Mouse (Mus musculus) heart, postnatal 25 days (tissue): ENCODE data around the gene Tom1l2. TPM values are rescaled to one million over a fixed set of nuclear protein-coding genes. Genes with fewer than 3 reads are reported as not detected.

Source experiments
- DNase-seq: peaks from one replicate; pipeline ENCODE4 v3.0.0; 2022; ENCODE audit warnings: low spot score
- intact Hi-C: fragments of 180-260 bp; cut with DNase I; formaldehyde crosslinking; loops from one replicate; pipeline ENCODE4 v1.15.1; 2025
- total RNA-seq, 2 experiments: library from RNA; stranded (reverse); gene quantifications; 2 replicates each; pipeline ENCODE4 v1.2.3; 2021

The Tom1l2 gene
- total RNA-seq, 2 experiments from 2014 or later = 98.9 to 110 TPM

DNA sequence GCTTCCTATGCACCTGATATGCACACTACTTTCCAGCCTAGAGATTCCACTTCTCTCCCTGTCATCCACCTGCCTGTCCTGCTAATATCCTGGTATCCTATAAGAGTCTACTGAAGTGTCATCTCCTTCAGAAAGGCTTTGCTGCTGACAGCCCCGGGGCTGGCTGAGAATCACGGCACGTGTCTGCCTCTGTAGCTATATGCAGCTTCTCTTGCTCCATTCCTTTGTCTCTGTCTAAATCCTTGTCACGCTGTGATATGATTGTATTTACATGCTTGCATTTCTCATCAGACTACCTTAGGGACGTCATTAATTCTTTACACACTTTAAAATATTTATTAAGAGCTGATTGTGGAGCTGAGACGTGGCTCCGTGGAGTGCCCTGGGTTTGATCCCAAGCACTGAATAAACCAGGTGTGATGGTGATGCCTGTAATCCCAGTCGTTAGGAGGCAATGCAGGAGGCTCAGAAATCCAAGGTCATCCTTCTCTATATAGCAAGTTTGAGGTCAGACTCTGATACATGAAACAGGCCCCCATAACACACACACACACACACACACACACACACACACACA lies 75.5 kb downstream of the Tom1l2 start:
- intact Hi-C loops = no loop called here

DNA sequence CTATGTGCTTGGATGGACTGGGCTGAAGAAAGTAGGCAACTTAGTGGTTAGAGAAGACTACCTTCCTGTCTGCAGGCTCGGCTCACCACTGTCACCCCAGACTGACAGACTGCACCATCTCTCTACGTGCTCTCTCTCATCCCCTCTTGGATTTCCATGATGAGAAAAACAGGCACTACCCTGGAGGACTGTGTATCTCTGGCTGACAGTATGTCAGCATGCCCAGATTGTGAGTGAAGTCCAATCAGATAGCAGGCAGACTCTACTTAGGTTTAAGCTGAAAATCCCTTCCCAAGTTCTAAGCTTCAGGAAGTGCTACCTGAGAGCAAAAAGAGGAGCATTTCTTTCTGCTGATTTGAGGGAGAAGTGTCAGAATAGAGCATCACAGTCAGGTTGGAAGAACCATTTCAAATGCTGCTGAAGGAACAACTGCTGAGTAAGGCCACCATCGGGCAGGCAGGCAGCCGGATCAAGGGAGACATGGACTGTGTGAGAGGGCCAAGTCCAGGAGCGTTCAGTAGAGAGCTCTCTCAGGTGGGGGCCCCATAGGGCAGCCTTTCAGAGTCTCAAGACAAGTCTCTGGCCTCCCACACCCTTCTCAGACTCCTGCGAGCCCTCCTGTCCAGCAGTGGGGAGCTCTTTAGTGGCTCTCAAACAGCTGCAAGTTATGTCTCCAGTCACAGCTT lies 76.2 kb downstream of the Tom1l2 start:
- intact Hi-C loops = no loop called here
- DNase-seq = no peak

More for the DNA sequence above, 75.5 kb downstream of the Tom1l2 start:
- DNase-seq = no peak

DNA sequence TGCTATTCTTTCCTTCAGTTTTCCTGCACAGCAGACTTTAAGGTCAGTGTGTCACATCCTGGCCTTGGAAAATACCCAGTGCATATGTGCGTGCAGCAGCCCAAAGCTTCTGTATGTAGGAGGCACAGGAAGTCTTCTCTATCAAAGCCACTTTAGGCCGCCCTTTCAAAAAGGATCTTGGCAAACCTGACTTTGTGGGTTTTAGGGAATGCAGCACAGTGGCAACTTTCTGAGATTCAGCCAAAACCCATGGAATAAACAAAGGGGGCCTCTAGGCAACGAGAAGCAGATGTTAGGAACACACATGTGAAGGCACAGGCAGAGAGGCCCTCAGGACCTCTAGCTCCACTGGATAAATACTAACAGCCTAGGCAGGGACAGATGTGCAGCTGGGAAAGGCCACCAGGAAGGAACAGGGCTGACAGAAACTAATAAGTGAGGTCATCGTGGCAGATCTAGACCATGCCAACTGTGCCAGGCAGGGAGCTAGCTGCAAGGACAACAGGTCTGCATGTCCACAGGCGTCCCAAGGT lies 79.4 kb downstream of the Tom1l2 start:
- intact Hi-C loops = no loop called here
- no peak for DNase-seq

DNA sequence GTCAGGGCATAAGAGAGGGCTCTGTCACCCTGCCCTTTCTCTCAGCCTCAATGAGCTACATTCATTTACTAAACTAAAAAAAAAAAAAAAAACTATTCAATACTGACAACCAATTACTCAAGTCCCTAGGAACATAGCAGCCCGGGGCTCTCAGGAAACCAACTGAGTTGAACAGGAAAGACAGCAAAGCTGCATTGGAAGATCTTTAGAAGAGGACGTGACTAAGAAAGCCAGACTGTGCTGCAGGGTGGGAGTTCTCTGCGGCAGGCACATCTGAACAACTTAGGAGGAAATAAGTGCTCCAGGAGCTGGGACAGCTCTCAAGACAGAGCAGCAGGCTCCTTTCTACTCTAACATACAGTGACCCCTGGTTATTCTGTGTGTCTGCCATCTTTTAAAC lies 84.1 kb downstream of the Tom1l2 start:
- intact Hi-C loops = no loop called here

DNA sequence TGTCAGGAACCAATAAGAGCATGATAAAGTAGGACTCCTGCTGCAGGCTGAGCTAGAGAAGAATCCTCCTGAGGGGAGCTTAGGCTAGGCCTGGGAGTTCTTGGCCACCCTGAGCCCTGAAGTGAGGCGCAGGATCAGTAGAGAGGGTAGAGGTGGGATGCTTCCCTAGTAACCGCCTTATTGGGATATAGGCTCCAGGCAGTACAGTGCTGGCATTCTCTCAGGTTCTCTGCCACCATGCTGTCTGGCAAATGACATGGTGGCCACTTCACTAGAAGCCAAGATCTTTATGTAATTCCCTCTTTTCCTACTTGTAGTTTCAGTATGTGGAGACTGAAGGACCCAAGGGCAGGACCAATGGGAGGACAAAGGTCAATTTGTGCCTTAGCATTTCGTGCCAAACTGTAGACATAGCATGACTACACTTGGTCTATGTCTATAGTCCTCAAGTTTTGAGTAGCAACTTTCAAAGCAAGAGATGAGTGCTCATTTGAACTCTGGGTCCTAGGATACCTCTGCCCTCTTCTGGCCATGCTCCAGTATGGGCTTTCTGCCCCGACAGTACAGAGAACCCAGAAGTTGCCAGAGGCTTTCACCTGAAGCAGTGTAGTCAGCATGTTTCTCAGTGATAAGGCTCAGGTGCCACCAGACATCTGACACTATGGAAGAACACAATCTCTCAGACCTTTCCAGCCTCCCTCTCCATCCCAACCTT lies 87.3 kb downstream of the Tom1l2 start:
- intact Hi-C loops = no loop called here
- DNase-seq = no peak

More for the DNA sequence above, 84.1 kb downstream of the Tom1l2 start:
- DNase-seq = no peak

DNA sequence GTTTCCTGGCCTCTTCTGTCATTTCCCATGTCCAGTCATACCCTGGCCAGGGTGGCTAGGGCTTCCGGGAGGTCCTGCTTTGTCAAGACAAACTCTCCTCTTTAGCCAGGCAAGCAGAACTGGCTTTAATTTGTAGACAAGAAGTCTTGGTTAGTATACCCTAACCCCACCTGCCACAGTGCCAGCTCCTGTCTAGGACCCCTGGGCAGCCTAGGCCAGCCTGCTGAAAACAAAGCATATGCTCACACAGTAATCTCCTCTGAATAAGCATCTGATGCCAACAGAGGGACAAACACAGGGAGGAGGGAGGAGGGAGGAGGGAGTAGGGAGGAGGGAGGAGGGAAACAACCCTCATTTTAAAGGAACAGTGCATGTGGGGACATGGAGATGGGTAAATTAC lies 88.1 kb downstream of the Tom1l2 start:
- no peak for DNase-seq
- intact Hi-C loops = no loop called here

DNA sequence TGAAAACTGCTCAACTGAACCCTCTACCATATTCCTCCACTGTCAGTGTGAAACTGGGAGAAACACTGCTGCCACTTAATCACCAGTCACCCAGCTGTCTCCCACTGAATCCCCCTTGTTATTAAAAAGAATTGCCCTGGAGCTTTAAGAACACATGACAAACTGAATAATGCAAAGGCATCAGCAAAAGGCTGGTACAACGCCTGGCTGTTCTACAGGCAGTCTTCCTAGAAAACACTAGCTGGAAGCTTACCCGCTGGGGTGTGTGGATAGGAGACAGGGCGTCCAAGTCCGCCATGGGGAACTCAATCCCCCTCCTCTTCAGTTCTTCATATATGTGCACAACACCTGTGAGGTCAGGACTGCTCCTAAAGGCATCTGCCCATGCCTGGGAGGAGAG lies 90.3 kb downstream of the Tom1l2 start:
- DNase-seq = no peak
- intact Hi-C loops = no loop called here

DNA sequence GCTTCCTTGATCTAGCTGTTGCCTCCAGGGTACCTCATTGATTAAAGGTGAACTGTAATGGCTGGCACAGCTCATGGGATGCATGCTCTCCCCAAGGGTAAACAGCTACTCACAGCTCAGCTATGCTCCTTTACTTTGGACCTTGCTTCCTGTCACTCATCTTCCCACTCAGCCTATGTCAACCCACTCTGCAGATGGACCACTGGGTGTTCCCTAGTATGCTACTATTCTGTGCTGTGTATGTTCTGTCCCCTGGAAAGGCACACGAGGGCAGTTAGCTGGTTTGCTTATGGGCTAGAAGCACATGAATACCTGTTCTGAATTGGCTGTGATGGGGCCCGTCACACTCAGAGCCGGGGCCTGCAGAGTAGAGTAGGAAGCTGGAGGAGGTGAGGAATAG lies 92.0 kb downstream of the Tom1l2 start:
- DNase-seq = no peak
- intact Hi-C loops = no loop called here

DNA sequence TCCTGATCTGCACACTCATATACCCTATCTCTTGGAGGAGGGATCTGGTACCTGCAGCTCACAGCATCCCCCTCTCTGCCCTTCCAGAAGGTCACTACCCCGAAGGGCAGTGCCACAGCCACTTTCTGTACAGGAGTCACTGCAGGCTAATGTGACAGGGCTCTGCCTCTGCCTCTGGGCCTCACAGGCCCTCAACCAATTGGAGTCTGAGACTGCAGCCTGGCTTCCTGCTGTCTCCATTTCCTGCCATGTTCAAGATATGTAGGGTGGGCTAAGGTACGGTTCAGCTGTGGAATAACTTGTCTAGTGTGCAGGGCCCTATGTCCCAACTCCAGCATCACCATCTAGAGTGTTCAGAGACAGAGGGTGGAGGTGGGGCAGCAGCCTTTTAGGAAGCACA lies 95.0 kb downstream of the Tom1l2 start:
- intact Hi-C loops = loop anchor here (5.0 kb wide), 1 partner anchor 80 kb away; no protein-coding TSS in a partner anchor
- DNase-seq = no peak

DNA sequence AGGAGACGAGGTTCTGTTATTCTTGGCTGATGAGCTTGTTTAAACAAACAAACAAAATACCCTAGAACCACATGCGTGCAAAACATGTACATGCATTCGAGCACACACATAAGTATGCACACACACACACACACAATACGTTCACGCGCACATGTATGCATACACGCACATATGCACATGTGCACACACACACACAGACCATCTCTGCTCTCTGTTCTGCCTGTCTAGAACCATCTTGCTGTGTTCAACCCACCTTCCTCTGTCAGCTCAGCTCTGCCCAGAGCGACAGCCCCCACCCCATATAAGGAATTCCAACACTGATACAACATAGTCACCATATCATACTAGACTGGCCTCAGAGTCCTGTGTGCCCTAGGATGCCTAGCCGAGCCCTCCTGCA lies 96.0 kb downstream of the Tom1l2 start:
- no peak for DNase-seq

DNA sequence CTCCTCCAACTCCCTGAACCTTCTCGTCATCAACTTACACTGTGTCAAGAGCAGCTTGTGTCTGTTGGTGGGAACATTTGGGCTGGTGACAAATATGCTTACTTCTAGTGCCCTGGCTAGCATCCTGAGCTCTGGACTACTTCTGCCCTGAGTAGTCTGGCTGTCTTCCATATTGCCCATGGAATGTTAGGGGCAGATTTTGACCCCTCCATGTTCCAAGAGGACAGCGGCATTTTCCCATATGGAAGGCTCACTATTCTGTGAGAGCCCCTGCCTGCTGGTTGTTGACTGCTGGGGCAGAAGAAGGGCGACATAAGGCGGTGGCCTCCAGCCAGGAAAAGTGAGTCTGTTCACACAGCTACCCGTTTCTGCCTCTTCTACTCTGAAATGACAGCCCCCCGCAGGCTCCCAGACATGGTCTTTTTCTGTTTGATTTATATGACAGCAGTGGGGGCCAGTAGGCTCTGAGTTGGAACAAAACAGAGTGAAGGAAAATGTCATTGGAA lies 96.5 kb downstream of the Tom1l2 start:
- DNase-seq = no peak
- intact Hi-C loops = loop anchor here (5.0 kb wide), 1 partner anchor 81 kb away; no protein-coding TSS in a partner anchor

More for the DNA sequence above, 96.0 kb downstream of the Tom1l2 start:
- intact Hi-C loops = loop anchor here (5.0 kb wide), 1 partner anchor 81 kb away; no protein-coding TSS in a partner anchor

DNA sequence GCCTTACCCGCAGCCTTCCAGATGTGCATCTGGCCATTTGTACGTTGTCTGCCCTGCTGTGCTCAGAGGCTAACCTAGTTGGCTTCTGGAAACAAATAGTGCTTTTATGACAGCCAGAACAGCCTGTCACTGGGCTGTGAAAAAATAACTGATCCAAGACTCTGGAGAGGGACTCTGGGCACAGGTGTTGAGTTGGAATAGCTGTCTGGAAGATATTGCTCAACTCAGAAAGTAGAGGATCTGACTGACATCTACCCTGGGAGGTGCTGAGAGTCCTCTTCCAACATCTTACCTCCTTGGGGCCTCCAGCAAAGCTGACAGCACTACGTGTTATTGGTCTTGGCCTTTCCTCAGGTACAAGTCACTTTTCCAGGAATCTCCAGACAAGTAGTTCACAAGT lies 97.1 kb downstream of the Tom1l2 start:
- intact Hi-C loops = loop anchor here (5.0 kb wide), 1 partner anchor 82 kb away; no protein-coding TSS in a partner anchor
- no peak for DNase-seq

DNA sequence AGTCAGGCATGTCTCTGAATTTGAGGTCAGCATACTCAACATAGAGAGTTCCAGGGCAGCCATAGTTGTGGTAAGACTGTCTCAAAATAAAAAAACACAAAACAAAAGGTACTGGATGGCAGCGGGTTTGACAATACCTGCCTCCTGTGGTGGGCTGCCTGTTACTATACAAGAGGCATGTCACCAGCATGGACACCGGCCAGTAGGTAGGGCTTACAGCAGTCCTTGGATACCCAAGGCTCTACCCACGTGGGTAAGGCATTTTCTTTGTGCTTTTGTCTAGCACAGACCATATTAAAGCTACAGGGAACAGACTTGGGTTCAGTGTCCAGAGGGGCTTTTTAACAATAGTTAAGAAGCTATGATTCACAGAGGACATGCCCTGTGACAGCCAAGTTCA lies 97.5 kb downstream of the Tom1l2 start:
- DNase-seq = no peak
- intact Hi-C loops = loop anchor here (5.0 kb wide), 1 partner anchor 82 kb away; no protein-coding TSS in a partner anchor

DNA sequence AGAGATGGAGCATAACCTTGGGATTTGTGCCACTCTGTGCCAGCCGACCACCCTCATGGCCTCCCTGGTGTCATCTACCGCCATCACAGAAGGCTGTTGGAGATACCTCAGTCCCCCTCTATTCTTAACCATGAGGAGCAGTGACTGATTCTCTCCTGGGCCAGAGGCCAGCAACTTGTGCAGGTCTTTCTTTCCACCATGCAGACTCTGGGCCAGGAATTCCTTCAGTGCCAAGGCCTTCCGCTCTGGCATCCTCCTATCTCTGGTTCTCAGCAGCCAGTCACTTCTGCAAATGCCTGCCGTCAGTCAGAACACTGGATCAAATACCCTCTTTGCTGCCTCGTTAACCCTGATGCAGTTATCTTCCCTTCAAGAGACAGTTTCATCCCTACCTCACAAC lies 98.4 kb downstream of the Tom1l2 start:
- DNase-seq = no peak
- intact Hi-C loops = loop anchor here (5.0 kb wide), 1 partner anchor 52 kb away; no protein-coding TSS in a partner anchor

DNA sequence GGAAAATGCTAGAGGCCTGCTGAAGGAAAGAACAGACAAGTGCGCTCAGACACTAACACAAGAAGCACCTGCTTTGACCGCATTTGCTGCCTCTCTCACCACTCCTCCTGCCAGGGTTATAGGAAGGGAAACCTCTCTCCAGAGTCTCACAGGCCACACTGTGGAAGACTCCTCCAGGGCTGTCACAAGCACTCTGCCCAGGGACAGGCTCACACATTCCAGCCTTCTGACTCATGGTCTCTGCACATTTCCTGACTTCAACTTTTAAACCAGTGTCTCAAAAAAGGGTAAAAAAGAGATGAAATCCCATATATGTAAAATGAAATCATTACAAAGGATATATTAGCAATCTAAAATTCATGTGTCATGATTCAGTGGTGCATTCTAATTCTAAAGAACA lies 99.2 kb downstream of the Tom1l2 start:
- intact Hi-C loops = loop anchor here (2.0 to 5.0 kb wide), 2 partner anchors 39 to 51 kb away; no protein-coding TSS in a partner anchor

DNA sequence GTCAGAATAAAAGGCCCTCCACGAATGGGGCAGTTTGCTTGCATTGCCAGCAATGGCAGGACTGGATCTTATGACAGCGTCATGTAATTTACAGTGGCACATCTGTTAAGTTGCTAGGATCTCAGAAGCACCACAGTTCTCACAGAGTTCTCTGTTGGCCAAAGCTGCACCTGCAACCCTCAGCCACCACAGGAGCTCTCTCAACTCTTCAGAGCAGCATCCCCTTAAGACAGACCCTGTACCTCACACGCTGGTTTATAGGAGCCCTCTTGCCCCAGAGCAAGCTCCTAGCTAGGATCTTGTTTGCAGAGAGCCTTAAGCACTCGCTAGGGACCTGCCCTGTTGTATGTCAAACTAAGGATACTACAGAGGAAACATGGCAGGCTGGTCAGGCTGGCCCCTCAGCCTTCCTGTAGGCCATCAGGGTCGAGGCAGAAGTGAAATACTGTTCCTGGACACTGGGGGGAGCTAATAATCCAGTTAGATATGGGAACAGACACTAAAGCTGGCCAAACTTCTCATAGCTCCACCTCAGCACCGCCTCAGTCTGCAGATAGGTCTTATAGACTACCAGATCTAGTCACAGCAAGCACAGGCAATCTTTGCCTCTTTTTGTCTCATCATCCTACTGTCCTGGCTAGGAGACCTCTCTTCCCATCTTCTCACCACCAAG lies 101.6 kb downstream of the Tom1l2 start:
- no peak for DNase-seq
- intact Hi-C loops = loop anchor here (1.0 to 5.0 kb wide), 2 partner anchors 49 to 160 kb away; no protein-coding TSS in a partner anchor

More for the DNA sequence above, 99.2 kb downstream of the Tom1l2 start:
- no peak for DNase-seq

DNA sequence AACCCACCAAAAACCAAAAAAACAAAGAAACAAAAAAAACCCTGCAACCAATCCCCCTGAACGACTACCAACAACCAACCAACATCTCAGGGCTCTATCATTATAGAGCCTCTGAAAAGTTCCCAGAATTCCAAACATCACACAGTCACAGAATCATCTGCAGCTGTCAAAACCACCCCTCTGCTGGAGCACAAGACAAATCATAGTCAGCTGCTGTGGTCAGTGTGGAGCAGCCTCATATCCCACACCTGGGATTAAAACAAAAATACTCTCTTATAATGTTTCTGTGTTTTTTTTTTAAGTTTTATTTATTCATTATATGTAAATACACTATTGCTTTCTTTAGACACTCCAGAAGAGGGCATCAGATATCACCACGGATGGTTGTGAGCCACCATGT lies 102.8 kb downstream of the Tom1l2 start:
- intact Hi-C loops = loop anchor here (5.0 kb wide), 1 partner anchor 48 kb away; no protein-coding TSS in a partner anchor
- DNase-seq = no peak

DNA sequence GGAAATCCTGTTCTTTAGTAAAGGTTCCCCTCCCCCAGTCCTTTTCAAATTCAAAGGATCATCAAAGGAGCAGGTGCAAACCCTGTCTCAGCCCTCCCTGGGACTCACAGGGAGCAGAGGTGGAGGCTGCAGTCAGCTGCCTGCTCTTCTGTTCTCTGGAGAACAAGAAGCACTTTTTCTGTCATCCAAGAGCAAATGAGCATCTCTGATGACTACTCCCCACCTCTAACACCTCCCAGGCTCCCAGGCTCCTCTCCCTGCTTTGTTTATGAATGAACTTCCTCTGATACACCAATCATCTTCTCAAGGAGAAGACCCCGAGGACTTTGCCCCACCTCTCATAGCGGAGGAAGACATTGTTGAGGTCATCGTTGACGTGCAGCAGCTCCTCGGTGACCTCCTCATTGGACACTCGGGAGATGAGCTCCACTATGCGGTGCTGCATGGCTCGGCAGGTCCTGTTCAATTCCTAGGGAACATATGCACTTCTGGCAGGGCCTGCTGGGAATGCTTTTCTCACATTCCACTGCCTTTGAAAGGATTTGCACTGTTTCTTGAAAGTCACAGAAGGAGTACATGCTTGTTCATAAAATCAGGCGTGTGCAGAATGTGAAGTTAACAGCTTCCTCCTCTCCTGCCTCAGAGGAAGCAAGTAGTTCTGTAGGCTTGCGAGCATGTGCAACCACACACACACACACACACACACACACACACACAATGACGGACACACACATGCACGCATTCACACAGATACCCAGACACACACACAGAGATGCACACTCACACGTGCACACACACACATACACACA lies 103.9 kb downstream of the Tom1l2 start:
- intact Hi-C loops = no loop called here
- no peak for DNase-seq
